17 mouse cellular contexts compared by ENCODE assay signal in genomic region chr10:113114999-113115398, GRCm38 (mm10).
"Had no signal": no experiment of that assay in that cellular context is flagged by ENCODE, and none has a peak within 500 bp of the region (broad histone marks: within the 10 kb centered on the region; RNA-seq: fewer than 3 reads in every experiment).

No protein-coding gene starts in this region.

- H3K4me1 ChIP-seq: neural tube, embryonic 12.5 days; neural tube, embryonic 13.5 days; neural tube, embryonic 15.5 days; stomach, embryonic 15.5 days had no signal

- H3K9ac ChIP-seq: neural tube, embryonic 12.5 days; neural tube, embryonic 13.5 days; neural tube, embryonic 15.5 days; stomach, embryonic 15.5 days had no signal

- H3K27ac ChIP-seq: neural tube, embryonic 12.5 days; neural tube, embryonic 13.5 days; neural tube, embryonic 15.5 days; stomach, embryonic 15.5 days; stomach, postnatal 0 days had no signal

- DNase-seq: retina, postnatal 1 day; right cerebral cortex, adult 18-20 months; right cerebral cortex, postnatal 14 days; right cerebral cortex, postnatal 25 days; right cerebral cortex, postnatal 4 days; spleen, adult 18-20 months; thymus, adult 18-20 months; thymus, adult 2 months; thymus, postnatal 14 days; thymus, postnatal 25 days; thymus, postnatal 36 days; thymus, postnatal 4 days had no signal

- H3K27me3 ChIP-seq: neural tube, embryonic 12.5 days; neural tube, embryonic 13.5 days; neural tube, embryonic 15.5 days; stomach, embryonic 15.5 days had no signal

- H3K4me3 ChIP-seq: neural tube, embryonic 12.5 days; neural tube, embryonic 13.5 days; neural tube, embryonic 15.5 days; stomach, embryonic 15.5 days had no signal

- H3K4me2 ChIP-seq: neural tube, embryonic 12.5 days; neural tube, embryonic 13.5 days; neural tube, embryonic 15.5 days; stomach, embryonic 15.5 days had no signal

- H3K9me3 ChIP-seq: neural tube, embryonic 12.5 days; neural tube, embryonic 13.5 days; neural tube, embryonic 15.5 days; stomach, embryonic 15.5 days had no signal

- H3K36me3 ChIP-seq: neural tube, embryonic 12.5 days; neural tube, embryonic 13.5 days; neural tube, embryonic 15.5 days; stomach, embryonic 15.5 days had no signal
